Mouse (Mus musculus) megakaryocyte-erythroid progenitor cell, adult 5-6 weeks (primary cell): ENCODE data around the gene Prrt4. TPM values are rescaled to one million over a fixed set of nuclear protein-coding genes. Genes with fewer than 3 reads are reported as not detected.

Experiments
- ATAC-seq: replicated peaks from 2 replicates; pipeline ENCODE4 v1.8.0; 2016; ENCODE audit warnings: mild to moderate bottlenecking, inconsistent platforms; ENCODE audit not compliant: severe bottlenecking, poor library complexity, low FRiP score, low TSS enrichment
- total RNA-seq, 2 experiments: library from RNA; stranded (forward) in 1 of 2; stranded (reverse) in 1 of 2; fragments of 200-1000, 215-1000 nt in 1 of 2; fragments of >200 nt in 1 of 2; fragmentation: Nextera tagmentation in 1 of 2; gene quantifications; 2 replicates each; pipeline ENCODE4 v1.2.3; 2014 to 2017

Prrt4 gene
- total RNA-seq, 2 experiments from 2014 or later: not detected

DNA sequence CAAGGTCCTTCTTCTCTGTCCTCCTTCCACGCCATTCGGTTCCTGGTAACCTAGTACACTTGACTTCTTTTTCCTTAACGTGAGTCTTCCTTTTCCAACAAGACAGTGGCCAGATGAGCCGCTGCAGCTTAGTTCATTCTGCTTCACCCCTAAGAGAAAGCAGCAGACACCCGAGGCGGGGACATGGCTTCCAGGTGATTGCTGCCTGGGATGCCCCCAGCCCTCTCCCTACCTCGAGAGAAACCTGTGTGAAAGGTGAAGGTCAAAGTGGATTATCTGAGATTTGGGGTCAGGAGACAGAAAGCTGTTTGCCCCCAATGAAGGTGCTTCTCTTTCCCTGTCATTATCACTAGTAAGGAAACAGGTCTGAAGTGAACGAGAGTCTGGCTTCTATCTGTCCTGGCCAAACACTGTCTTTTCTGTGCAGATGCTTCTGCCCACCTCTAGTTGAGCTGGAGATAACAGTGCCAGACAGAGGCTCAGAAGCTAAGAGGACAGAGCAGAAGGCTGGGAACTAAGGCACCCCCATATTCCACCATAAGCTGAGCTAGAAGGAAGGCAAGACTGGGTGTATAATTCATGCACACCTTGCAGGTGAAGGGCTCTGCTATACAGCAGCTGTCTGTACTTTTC, 20.0 kb upstream of the Prrt4 start:
- peak; percentile 63 for ATAC-seq

DNA sequence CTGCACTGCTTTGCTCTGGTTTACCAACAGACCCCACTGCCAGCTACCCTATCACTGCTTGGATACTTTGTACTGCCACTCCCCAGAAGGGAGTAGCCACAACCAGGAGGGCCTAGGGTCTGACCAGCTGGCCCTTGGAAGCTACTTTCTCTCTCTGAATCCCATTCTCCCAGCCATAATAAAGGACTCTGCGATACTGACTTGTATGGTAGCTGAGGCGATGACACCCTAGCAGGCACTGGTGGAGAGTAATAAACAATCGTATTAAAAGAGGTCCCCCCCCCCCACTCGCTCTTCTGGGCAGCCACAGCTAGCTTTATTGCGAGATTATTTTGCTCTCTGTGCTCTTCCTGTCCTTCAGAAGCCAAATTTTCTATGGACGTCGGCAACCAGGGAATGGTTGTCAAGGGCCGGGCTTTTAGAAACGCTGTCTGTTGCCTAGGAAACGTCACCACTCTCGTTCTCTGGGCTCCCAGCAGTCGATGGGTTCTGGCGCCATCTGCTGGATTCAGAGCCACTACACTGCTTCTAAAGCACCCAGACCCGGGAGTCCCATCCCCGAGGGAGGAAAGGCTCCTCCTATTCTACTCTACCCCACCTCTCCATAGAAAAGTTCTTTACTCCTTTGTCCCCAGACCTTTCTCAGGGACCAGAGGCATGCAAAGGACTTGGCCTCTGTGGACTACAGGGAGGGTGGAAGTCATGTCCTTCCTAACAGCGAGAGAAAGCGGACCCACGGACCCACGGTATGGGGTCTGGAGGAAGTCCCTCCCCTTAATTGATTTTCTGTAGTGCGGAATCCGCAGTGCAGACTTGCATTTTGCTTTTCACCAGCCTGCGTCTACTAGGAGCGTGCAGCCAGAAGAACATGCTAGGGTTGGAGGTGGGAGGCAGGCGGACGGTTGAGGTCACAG, 19.2 kb upstream of the Prrt4 start:
- peak; percentile 82 for ATAC-seq

DNA sequence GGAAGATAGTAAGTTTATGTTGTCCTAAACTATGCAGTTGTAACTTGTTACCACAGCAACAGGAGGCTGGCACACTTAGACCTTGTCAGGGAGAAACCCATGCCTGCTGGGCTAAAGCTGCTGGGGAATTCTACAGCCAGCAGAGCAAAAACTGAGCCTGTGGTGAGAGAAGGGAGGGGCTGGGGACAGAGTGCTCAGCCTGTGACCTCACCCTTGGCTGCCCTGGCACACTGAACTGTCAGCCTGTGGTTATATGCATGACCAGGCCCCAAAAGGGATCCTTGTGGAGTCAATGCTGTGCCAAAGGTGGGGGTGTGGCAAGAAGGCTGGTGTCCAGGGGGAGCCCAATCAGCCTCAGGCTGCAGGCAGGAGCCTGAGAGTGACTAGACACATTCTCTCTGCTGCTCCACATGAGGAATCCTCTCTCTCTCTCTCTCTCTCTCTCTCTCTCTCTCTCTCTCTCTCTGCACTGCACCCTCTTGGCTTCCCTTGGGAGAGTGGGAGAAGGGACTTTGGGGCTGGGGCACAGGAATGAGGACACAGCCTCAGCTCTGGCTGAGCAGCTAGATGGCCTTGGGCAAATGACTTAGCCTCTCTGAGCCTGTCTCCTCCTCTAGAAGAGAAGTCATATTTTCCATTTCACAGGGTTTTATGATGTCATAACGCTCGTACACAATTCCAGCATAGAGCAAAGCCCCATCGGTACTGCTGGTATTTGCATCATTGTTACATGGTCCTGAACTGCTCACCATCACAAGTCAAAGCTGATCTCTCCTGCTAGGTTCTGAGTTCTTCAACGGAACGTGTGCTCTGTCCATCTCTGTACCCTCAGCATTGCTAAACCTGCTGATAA, 16.7 kb upstream of the Prrt4 start:
- ATAC-seq: peak; percentile 39

DNA sequence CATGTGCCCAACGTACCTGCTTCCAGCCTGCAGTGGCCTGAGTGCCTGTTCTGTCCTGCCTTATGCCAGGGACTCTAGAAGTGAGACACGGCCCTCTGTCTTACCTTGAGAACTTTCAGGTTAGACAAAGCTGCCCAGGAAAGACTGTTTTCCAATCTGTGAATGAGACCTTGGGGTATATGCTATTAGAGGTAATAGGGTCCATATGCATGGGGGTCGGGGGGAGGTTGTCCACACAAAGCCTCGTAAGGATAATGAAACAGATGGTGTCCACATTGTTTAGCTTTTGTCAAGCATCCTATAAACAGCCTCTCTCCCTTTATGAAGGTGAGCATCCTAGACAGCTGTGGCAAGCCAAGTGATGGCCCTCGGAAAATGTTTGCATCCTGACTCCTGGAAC, 15.8 kb upstream of the Prrt4 start:
- no peak for ATAC-seq

DNA sequence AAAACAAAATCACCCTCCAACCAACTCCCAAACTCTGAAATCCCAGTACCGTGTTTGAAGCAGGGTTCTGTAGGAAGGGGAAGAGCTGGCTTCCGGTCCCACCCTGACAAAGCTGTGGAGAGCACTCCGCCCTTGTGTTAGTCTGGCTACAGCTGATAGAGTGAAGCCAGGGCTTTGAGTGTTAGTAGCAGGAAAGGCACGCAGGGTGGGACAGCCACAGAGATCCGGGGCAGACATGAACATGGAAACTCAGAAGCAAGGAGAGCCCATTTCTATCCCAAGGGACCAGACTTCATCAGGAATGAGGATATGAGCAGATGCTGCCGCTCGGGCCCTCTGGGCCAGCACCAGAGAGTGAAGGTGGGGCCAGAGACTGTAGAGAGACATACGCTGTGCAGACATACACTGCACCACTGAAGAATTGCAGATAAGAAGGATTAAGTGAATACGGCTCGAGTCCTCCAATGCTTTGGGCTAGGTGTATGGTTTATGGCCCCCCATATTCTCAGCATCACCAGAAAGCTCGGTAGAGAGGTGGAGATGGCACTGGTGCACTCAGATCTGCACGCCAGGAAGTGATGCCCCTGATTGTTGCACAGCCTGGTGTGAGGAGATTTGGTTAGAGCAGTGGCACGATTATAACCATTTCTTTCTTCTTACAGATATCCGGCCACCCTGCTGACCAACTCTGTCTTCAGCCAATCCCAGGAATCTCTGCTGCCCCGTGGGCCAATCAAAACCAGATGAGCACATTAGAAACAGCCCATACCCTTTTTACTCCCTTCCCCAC, 14.8 kb upstream of the Prrt4 start:
- ATAC-seq: peak; percentile 63

DNA sequence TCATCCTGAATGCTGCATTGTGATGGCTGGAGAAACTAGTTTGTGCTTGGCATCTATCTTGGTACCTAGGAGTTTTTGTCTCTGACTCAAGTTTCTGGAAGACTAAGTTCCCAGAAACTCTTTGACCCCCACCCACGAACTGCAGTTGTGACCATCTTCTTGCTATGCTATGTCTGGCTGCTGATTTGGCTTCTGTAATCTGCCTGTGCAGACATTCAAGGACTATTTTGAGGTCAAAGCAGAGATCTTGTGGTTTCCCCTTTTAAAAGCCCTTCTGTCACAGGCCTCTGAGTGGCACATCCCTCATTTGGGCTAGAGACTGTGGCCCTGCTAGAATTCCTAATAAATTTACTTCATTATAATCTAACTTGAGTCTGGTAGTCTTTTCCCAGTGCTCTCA, 8.6 kb upstream of the Prrt4 start:
- no peak for ATAC-seq

DNA sequence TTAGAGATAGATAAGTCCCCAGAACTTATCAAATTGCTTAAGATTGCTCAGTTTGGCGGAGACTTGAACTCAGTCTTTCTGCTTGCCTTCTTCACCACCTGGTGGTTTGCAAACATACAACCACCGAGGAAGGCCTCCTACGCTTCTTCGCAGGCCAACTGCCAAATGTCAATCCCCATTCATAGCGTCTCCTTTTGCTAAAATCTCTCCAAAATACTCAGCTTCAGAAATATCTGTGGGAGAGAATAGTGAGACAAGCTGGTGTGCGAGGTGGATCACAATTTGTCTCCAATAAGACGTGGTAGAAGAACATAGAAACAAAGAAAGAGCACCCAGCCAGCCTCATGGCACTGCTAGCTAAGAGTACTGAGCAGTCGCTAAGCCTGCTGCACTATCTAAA, 459 bp upstream of the Prrt4 start:
- ATAC-seq: no peak

DNA sequence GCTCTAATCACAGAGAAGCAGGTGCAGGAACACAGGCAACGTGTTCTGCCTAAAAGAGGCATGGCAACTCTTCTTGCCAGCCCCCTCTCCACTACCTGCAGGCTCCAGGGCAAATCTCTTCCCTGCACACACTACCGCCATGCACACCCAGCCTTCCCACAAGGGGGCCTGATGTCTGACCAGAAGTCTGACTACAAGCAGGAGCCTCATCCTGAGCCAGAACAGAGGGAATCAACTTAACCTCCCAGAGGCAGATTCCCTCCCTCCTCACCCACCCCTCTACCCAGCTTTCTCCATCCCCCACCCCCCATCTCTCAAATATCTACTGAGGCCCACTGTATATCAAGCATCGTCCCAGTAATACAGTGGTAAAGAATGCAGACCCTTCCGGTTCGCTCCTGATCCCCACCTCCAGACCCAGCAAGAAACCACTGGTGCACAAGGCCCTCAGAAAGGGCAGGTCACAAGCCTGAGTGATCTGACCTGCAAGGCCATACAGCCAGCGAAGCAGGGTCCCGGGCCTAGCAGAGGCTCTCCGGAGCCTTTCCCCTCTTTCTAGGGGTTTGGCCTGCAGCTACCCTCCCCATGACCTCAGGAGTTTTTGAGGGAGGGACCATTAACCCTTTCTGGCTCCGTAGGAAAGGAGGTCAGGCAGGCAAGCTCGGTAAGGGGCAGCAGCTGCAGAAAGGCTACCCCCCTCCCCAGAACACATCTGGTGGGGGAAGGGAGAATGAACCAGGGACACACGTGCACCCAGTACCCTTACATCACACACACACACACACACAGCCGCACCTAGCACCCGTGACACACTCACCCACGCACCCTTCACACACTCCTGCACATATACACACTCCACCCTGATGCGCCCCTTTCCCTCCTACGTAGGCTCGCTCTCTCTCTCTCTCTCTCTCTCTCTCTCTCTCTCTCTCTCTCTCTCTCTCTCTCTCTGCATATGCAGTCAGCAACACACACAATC, 1.2 kb downstream of the Prrt4 start:
- ATAC-seq: peak; percentile 8; the same call in 1 of the 2 replicates

DNA sequence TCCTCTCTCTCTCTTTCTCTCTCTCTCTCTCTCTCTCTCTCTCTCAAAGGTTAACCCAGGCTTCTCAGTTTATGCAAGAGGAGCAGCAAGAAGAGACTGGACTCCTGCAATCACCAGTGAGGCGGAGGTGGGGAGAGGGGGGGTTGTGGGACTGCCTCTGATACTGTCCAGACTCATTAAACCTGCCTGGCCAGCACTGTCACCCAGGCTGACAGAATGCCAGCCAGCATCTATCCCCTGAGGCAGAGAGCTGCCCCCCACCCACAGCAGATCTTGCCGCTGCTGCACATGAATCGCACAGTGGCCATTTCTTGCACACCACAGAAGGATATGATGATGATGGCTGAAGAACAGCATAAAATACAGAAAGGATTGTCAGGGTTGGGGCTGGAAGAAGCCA, 4.3 kb downstream of the Prrt4 start:
- no peak for ATAC-seq

DNA sequence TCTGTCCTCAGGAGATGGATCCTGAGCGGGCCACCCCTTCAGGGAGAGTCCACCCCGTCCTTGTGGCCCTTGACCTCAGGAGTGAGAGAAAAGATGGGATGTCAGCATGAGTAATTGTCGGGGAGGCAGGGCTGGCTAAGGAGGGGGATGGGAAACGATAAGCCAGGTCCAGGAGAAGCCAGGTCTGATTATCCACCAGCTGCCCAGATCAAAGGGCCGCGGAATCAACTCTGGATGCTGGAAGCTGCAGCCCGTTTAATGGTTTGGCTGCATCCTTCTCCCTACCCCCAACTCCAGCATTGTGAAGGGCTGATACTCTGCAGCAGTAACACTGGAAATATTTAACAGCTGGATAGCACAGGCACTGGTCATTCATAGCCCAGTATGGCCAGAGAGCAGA, 5.0 kb downstream of the Prrt4 start:
- ATAC-seq: no peak

DNA sequence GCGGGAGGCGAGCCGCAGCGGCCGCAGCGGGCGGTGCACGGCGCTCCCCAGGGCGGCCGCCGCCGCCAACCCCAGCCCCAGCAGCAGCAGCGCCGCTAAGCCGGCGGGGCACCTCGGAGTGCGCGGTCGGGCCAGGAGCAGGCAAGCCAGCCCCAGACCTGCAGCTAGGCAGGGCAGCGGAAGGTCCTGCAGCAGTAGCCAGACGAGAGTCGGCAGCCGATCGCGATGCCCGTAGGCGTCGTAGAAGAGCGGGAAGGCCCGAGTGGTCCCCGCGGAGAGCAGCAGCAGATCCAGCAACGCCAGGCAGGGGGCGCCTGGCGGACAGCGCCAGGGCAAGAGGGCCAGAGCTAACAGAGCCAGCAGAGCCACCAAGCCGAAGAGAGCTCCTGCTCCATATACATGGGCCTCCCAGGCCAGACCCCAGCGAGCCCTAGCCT, 8.4 kb downstream of the Prrt4 start:
- peak; percentile 87 for ATAC-seq

DNA sequence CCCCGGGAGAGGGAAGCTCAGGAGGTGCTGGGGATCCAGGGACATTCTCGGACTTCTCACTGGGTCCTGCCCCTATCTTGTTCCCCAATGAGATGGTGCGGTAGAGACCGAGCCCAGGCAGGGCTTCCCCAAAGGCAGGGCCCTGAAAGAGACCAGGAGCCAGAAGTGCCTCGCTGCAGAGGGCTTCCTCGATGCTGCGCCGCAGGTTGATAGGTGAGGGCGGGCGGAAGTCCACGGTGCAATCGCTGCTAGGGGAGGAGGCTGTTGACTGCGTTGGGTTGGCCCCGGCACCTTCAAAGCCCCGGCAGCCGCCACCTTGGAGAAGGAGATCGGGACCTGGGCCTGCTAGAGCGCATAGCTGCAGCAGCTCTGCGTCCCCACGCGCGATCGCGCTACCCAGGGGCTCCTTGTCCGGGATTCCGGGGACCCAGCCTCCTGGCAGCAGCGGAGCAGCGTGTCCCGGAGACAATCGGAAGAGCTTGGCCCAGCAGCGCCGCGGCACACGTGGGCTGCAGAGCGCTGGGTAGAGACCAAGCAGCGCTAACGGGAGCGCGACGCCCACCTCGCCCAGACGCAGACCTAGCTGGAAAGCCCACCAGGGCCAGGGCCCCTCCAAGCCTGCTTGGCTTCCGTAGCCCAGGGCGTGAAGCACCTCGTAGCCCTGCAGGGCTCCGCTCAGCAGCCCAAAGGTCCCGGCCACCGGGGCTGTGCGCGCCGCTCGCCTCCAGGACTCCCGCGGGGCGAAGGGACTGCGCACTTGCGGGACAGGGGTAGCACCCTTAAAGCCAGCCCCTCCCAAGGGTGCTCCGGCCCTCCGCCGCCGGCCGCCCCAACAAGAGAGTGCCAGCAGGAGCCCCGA, 9.1 kb downstream of the Prrt4 start:
- ATAC-seq: 0 out of 2 replicates have a peak, but pooled peaks have one; percentile 20

DNA sequence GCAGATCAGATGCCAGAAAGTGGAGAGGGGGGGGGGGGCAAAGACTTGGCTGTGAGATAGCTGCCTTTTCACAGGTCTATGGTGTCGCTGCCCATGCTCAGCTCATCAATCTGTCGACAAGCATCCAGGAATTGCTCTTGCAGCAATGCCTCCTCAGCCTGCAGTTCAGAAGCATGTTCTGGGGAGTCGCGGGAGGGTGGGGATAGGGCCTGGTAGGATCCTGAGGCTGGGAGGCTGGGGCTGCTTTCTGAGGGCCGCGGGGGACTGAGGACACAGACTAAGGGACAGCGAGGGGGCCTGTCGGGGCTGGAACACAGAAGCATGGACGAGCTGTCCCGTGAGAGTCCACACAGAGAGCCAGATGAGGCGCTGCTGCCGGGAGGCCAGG, 9.7 kb downstream of the Prrt4 start:
- 0 out of 2 replicates have a peak, but pooled peaks have one; percentile 1 for ATAC-seq

DNA sequence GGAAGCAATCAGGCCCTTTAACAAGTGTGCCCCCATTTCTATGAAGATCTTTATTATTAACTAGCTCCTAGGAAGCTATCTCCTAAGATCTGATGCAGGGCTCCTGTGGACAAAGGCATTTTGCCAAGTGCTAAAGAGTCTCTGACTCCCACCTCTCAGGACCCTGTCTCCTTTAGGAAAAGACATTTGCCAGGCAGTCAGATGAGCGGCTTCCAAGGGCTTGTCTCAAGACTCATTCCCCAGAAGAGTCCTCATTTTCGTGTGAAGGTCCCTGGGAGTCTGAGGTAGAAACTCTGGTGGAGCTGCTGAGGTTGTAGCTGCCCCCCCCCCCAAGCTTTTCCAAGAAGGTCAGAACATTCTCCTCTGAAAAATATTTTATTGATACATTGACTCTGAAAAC, 10.5 kb downstream of the Prrt4 start:
- ATAC-seq: no peak

DNA sequence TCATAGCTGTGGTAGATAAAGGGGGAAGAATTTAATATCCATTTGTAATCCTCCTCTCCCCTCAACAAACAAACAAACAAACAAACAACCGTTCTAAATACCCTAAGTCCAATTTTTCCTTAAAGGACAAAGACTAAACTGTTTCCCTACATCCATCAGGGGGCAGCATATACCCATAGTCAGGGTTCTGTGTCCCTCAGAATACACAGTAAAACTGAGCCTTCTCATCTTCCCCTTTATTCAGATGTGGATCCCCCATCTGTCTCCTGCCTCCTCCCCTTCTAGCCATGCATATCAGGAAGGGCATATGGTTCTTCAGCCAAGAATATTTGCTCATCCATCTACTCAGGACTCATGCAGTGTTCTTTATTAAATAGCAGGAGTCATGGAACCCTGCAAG, 13.2 kb downstream of the Prrt4 start:
- ATAC-seq: no peak; the same call in 1 of the 2 replicates

DNA sequence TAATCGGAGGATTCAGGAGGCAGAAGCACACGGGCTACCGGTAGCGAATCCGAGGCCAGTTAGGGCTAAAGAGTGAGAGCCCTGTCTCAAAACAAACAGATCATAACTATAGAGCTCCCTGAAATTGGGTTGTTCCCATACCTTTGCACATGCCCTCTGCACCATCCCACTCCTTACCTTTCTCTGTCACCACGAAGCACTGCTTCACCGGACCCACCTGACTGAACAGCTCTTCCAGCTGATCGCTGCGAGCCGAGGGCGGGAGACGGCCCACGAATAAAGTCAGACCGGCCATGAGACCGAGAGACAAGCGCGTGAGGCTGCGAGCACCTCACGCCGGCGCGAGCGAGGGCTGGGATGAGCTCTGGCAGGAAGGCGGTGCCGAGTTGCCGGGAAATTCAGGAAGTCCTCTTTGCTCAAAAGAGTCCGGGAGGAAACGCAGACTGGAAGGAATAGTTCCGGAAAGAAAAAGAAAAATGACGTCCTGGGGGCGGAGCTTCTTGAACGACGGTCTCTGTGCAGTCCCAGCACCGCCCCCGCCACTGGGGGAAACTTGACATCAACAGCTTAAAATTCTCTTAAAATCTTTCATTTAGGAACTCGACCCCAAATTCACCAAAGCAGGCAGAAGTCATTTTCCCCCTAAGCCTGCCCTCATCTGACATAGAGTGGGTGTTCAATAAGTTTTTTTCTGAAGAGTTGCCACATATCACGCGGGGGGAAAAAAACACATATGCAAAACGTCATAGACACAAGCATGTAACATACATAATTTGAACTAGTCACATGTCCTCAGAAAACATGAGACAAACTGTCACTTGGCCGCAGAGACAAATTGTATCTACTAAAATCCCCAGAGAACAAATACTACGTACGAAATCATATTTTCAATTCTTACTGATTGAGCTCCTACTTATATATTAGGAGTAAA, 14.8 kb downstream of the Prrt4 start, which contains the start of gene Rbm28:
Gene Rbm28, minus strand, starts transcription at position 693 of the 931 bp plus-strand sequence.
- peak; percentile 88 for ATAC-seq
